Mouse (Mus musculus) spleen, adult 2 months (tissue): ENCODE data around the gene Rnf157. TPM values are rescaled to one million over a fixed set of nuclear protein-coding genes. Genes with fewer than 3 reads are reported as not detected.

Experiments
- DNase-seq, 2 experiments: peaks; one replicate each; pipeline versions ENCODE4 v3.0.0 to v3.0.0-alpha.2; 2012 to 2021; ENCODE audit warnings: low spot score in 2 of 2, low read depth in 1 of 2
- H3K27ac ChIP-seq: fragments of 200-500 bp; 2 replicates; pipeline ENCODE4 v1.5.1; 2012; ENCODE audit warnings: low read length, inconsistent platforms; ENCODE audit not compliant: insufficient read depth
- H3K27me3 ChIP-seq: fragments of 200-500 bp; 2 replicates; pipeline ENCODE4 v1.6.1; 2012; ENCODE audit warnings: mild to moderate bottlenecking, moderate library complexity, low read length, inconsistent platforms; ENCODE audit not compliant: control insufficient read depth, insufficient read depth
- H3K36me3 ChIP-seq: fragments of 200-500 bp; 2 replicates; pipeline ENCODE4 v1.6.1; 2012; ENCODE audit warnings: mild to moderate bottlenecking, low read length, inconsistent platforms; ENCODE audit not compliant: control insufficient read depth, insufficient read depth
- H3K4me1 ChIP-seq: fragments of 200-500 bp; 2 replicates; pipeline ENCODE4 v1.6.1; 2011; ENCODE audit warnings: inconsistent platforms; ENCODE audit not compliant: control insufficient read depth, insufficient read depth, insufficient read length
- H3K4me3 ChIP-seq: fragments of 200-500 bp; 2 replicates; pipeline ENCODE4 v1.5.1; 2011; ENCODE audit warnings: mild to moderate bottlenecking, inconsistent platforms; ENCODE audit not compliant: insufficient read depth, insufficient read length; ENCODE audit errors: extremely low read depth
- CTCF ChIP-seq: fragments of 200-500 bp; IDR thresholded peaks from 2 replicates; pipeline ENCODE4 v1.5.1; 2011; ENCODE audit warnings: mild to moderate bottlenecking, inconsistent platforms; ENCODE audit not compliant: insufficient read depth, insufficient read length, insufficient replicate concordance; ENCODE audit errors: extremely low read depth
- POLR2A ChIP-seq: fragments of 200-500 bp; IDR thresholded peaks from 2 replicates; pipeline ENCODE4 v1.6.1; 2011; ENCODE audit warnings: low read depth, low read length, inconsistent platforms
- WGBS: fragments of 180-500 bp; shearing (Covaris S2); methylation state at CpG from one replicate; pipeline ENCODE4 v1.1.7; 2018; 5-methylcytosine and 5-hydroxymethylcytosine counted together
- polyA plus RNA-seq: library from polyadenylated mRNA; depleted of rRNA; stranded (reverse); fragments of >200 nt; gene quantifications from 2 replicates; pipeline ENCODE4 v1.2.3, GENCODE M21; 2012

The Rnf157 gene
- polyA plus RNA-seq, 1 experiment = 10.7 TPM

- WGBS = 46% methylated on average over 8 of the region's 8 CpGs
- Histone ChIP-seq H3K27me3 (no peaks in the 10 kb centered on the region), H3K4me3 (no peak overlapping the region), H3K27ac (peak overlapping the region; percentile 90), H3K36me3 (no peaks in the 10 kb centered on the region), H3K4me1 (peaks cover 34% of the 10 kb centered on the region; the same call in 1 of the 2 replicates)
- no peak for DNase-seq
- TF ChIP-seq CTCF (no peak), POLR2A (no peak)
Observed at GRCm38 (mm10) chr11:116424621-116425407, 12.0 kb upstream of the Rnf157 start.

- H3K36me3 ChIP-seq = no peaks in the 10 kb centered on the region
- peak overlapping the region; percentile 90 for H3K27ac ChIP-seq
- WGBS = 19% methylated on average over 10 of the region's 10 CpGs
- no peaks in the 10 kb centered on the region for H3K27me3 ChIP-seq
- DNase-seq = peak; percentile 84 to 86
- TF ChIP-seq POLR2A (peak; percentile 86), CTCF (no peak)
- H3K4me3 ChIP-seq = no peak overlapping the region; the same call in 1 of the 2 replicates
- peaks cover 27% of the 10 kb centered on the region; the same call in 1 of the 2 replicates for H3K4me1 ChIP-seq
Observed at GRCm38 (mm10) chr11:116423782-116424620, 11.2 kb upstream of the Rnf157 start.

GRCm38 (mm10) chr11:116423214-116423613 is 10.4 kb upstream of the Rnf157 start:
- peak overlapping the region; percentile 90 for H3K27ac ChIP-seq
- no peaks in the 10 kb centered on the region for H3K36me3 ChIP-seq
- no peak for DNase-seq
- no peaks in the 10 kb centered on the region for H3K27me3 ChIP-seq
- WGBS = 57% methylated on average over 6 of the region's 6 CpGs
- peaks cover 30% of the 10 kb centered on the region; the same call in 1 of the 2 replicates for H3K4me1 ChIP-seq
- H3K4me3 ChIP-seq = no peak overlapping the region
- TF ChIP-seq POLR2A = no peak
- no peak for TF ChIP-seq CTCF

DNA sequence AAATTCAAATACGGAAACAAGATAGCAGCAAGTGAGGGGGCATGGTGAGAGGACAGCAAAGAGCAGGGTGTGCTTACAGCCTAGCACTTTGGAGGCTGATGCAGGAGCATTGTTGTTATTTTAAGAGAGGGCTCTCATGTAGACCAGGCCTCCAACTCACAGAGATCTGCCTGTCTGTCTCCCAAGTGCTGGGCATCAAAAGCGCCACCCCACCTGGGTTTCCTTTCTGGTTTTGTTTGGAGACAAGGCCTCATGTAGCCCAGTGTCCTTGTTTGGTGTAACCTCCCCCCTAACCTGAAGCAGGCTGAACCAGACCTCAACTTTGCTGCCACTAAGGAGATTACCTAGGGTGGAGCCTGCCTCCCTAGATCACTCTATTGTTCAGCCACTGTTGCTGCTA is 9.7 kb upstream of the Rnf157 start:
- no peak for TF ChIP-seq CTCF
- no peak for TF ChIP-seq POLR2A
- 93% methylated on average over 2 of the region's 2 CpGs for WGBS
- H3K4me1 ChIP-seq = peaks cover 36% of the 10 kb centered on the region; the same call in 1 of the 2 replicates
- H3K27ac ChIP-seq = no peak overlapping the region
- no peaks in the 10 kb centered on the region for H3K36me3 ChIP-seq
- no peak overlapping the region for H3K4me3 ChIP-seq
- no peak for DNase-seq
- H3K27me3 ChIP-seq = no peaks in the 10 kb centered on the region

DNA sequence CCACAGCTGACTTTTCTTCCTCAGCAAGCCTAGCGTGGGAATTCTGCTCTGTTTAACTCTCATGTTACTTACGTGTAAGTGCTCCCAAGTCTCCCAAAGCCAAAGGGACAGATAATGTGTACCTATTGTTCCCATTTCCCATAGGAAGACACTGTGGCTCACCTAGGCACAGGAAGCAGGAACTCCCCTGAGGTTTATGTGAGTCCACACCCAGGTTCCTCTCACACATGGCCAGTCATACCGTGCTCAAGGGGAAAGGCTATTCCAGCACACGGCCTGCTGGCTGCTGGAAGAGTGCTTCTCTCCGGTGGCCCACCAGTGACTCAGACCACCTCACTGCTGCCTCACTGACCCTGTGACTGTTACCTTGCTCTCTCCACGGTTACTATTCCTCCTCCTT is 8.3 kb upstream of the Rnf157 start:
- Histone ChIP-seq H3K4me3 (no peak overlapping the region), H3K4me1 (peaks cover 39% of the 10 kb centered on the region; the same call in 1 of the 2 replicates), H3K27me3 (no peaks in the 10 kb centered on the region), H3K27ac (no peak overlapping the region), H3K36me3 (no peaks in the 10 kb centered on the region)
- WGBS = 68% methylated on average over 6 of the region's 6 CpGs
- TF ChIP-seq CTCF = no peak
- no peak for TF ChIP-seq POLR2A
- no peak for DNase-seq

DNA sequence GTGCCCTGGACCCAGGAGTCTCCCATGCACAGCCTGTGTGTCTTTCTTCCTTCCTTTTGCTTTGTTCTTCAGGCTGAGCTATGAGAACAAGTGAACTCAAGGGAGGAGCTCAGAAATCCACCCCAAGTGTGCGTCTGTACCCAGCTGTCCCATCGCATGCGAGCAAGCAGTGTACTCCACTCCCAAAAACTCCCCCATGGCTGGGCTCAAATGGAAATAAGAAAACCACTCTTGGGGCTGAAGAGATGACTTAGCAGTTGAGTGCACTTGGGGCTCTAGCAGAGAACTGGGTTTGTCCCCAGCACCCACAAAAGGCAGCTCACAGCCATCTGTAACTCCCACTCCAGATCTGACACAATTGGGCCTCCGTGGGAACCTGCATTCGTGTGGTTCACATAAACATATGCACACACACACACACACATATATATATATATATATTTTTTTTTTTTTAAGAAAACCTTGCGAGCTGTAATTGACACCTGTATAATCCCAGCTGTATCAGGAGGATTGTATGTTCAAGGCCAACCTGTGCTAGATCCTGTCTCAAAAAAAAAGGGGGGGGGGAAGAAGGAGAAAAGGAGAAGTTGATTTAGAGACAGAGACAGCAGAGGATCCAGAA is 6.1 kb upstream of the Rnf157 start:
- no peaks in the 10 kb centered on the region for H3K27me3 ChIP-seq
- no peak overlapping the region for H3K4me3 ChIP-seq
- H3K27ac ChIP-seq = peak overlapping the region; percentile 62
- 14% methylated on average over 6 of the region's 6 CpGs for WGBS
- TF ChIP-seq POLR2A = no peak
- TF ChIP-seq CTCF = no peak
- no peaks in the 10 kb centered on the region for H3K36me3 ChIP-seq
- peaks cover 34% of the 10 kb centered on the region; the same call in 1 of the 2 replicates for H3K4me1 ChIP-seq
- no peak for DNase-seq
